Comparison of ENCODE assay signal across 11 mouse cellular contexts in the genomic region with DNA sequence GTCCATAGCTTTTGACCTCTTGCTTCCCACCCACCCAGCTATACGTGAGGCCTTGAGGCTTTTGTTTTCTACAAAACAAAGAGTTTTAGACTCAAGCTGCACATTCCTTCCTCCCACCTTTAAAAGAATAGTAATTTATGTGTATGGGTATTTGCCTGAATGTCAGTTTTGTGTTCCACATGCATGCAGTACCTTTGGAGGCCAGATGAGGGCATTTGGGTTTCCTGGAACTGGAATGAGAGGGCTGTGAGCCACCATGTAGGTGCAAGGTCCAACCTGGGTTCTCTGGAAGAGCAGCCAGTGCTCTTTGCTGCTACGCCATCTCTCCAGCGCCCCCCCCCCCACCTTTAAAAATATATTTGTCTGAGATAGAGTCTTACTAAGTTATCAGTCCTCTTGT. TPM values are rescaled to one million over a fixed set of nuclear protein-coding genes. Genes with fewer than 3 reads are reported as not detected.
DNase-seq lines count a peak whose midpoint lies in the region; ATAC-seq and TF ChIP-seq lines count a peak whose summit lies in the region.
"Had no signal": no experiment of that assay in that cellular context is flagged by ENCODE, and none has a peak within 500 bp of the region (broad histone marks: within the 10 kb centered on the region; RNA-seq: fewer than 3 reads in every experiment).

No protein-coding gene starts in this region.

- no peaks in the 10 kb centered on the region for H3K27me3 ChIP-seq in lung, embryonic 14.5 days (ENCODE audit: insufficient read depth, low read length)

- no peak overlapping the region for H3K4me2 ChIP-seq in lung, embryonic 14.5 days

- no peak overlapping the region for H3K4me3 ChIP-seq in gastrocnemius, adult 2 months
- no peak overlapping the region for H3K4me3 ChIP-seq in lung, embryonic 14.5 days (ENCODE audit: low read depth, low read length)
- H3K4me3 ChIP-seq in bone marrow, adult 2 months (replicated peaks; ENCODE audit: control insufficient read depth, low read depth, low read length), result no peak overlapping the region
- H3K4me3 ChIP-seq: erythroblast, embryonic 14.5 days; heart, embryonic 10.5 days had no signal

- no peak for TF ChIP-seq POLR2A in bone marrow, adult 2 months (IDR thresholded peaks at IDR 0.05; ENCODE audit: borderline replicate concordance, control insufficient read depth, low read depth, low read length)

- no peaks in the 10 kb centered on the region for H3K9me3 ChIP-seq in lung, embryonic 14.5 days (ENCODE audit: low read depth, low read length)
- H3K9me3 ChIP-seq: heart, embryonic 10.5 days had no signal

- TF ChIP-seq CTCF in gastrocnemius, adult 2 months (IDR thresholded peaks at IDR 0.05), result peak; percentile 37
- peak; percentile 64 for TF ChIP-seq CTCF in lung, embryonic 14.5 days (IDR thresholded peaks at IDR 0.05; ENCODE audit: low read depth)
- peak; percentile 27; the same call in 1 of the 2 replicates for TF ChIP-seq CTCF in bone marrow, adult 2 months (IDR thresholded peaks at IDR 0.05; ENCODE audit: control insufficient read depth, insufficient read depth, low read length)

- no peak for ATAC-seq in lung, embryonic 14.5 days (ENCODE audit: insufficient read depth)

- peaks cover 39% of the 10 kb centered on the region; the same call in 1 of the 2 replicates for H3K36me3 ChIP-seq in lung, embryonic 14.5 days (ENCODE audit: insufficient read depth)

- no peaks in the 10 kb centered on the region for H3K4me1 ChIP-seq in lung, embryonic 14.5 days (ENCODE audit: insufficient read depth)
- H3K4me1 ChIP-seq in bone marrow, adult 2 months (ENCODE audit: control insufficient read depth, insufficient read depth, low read length), result no peaks in the 10 kb centered on the region

- WGBS in lung, embryonic 14.5 days, result 81% methylated on average over 3 of the region's 3 CpGs
- WGBS in bone marrow, adult 2 months, result 89% methylated on average over 3 of the region's 3 CpGs

- DNase-seq in gastrocnemius, adult 2 months, result no peak
- DNase-seq in gastrocnemius, postnatal 14 days, result no peak
- peak; percentile 49 for DNase-seq in lung, embryonic 14.5 days
- DNase-seq in lung, adult 18-20 months, result no peak
- peak; percentile 25 for DNase-seq in thymus, postnatal 0 days (ENCODE audit: low spot score)
- no peak for DNase-seq in ovary, postnatal 10 days (ENCODE audit: low spot score)
- DNase-seq in adrenal gland, postnatal 10 days, result no peak
- DNase-seq: lung, postnatal 14 days had no signal

- intact Hi-C loops in gastrocnemius, adult 2 months (cut with DNase I), result no loop called here
- intact Hi-C loops in gastrocnemius, postnatal 14 days (cut with DNase I; ENCODE audit: low total_unique reads), result no loop called here

- no peak overlapping the region for H3K9ac ChIP-seq in lung, embryonic 14.5 days

- H3K27ac ChIP-seq in gastrocnemius, adult 2 months, result no peak overlapping the region
- no peak overlapping the region for H3K27ac ChIP-seq in lung, embryonic 14.5 days (ENCODE audit: low read depth)
- H3K27ac ChIP-seq in bone marrow, adult 2 months (ENCODE audit: control insufficient read depth, insufficient read depth, low read depth, low read length, poor library complexity), result no peak overlapping the region
- H3K27ac ChIP-seq: heart, embryonic 10.5 days had no signal

RNA-seq across cellular contexts. Expression of gene Tdp1, which starts 36.7 kb away (rescaled TPM):
- total RNA-seq in gastrocnemius, adult 2 months (2021), result 1 to 10 TPM; 3.6 to 6.6 TPM
- 1 to 10 TPM; 4.1 to 6.5 TPM for total RNA-seq in gastrocnemius, postnatal 14 days (2021)
- polyA plus RNA-seq in lung, embryonic 14.5 days (2014; fragmentation: Nextera tagmentation; extraction: Ambion mirVana), result 74.8 and 82.9 TPM in 2 replicates
- polyA plus RNA-seq in bone marrow, adult 2 months (2011; ENCODE audit: insufficient read depth, insufficient read length, low replicate concordance, missing spikeins), result 10.4 and 25.1 TPM in 2 replicates
- 49.9 and 55.7 TPM in 2 replicates for polyA plus RNA-seq in thymus, postnatal 0 days (2015; fragmentation: Nextera tagmentation; extraction: Ambion mirVana)
- total RNA-seq in adrenal gland, postnatal 10 days (2021), result 10 to 100 TPM; 11.9 to 19.9 TPM

RNA-seq across cellular contexts. Expression of gene Efcab11, which starts 36.8 kb away (rescaled TPM):
- total RNA-seq in gastrocnemius, adult 2 months (2021), result not detected
- total RNA-seq in gastrocnemius, postnatal 14 days (2021), result under 1 TPM; 0.66 to 0.74 TPM
- polyA plus RNA-seq in lung, embryonic 14.5 days (2014; fragmentation: Nextera tagmentation; extraction: Ambion mirVana), result 22.1 and 22.8 TPM in 2 replicates
- polyA plus RNA-seq in bone marrow, adult 2 months (2011; ENCODE audit: insufficient read depth, insufficient read length, low replicate concordance, missing spikeins), result 4.7 and 7.1 TPM in 2 replicates
- polyA plus RNA-seq in thymus, postnatal 0 days (2015; fragmentation: Nextera tagmentation; extraction: Ambion mirVana), result 9.6 and 10.0 TPM in 2 replicates
- 1 to 10 TPM; 1.4 to 2.1 TPM for total RNA-seq in adrenal gland, postnatal 10 days (2021)

RNA-seq across cellular contexts. Expression of gene Kcnk13, which starts 43.3 kb away (rescaled TPM):
- under 1 TPM; 0.08 to 0.13 TPM for total RNA-seq in gastrocnemius, adult 2 months (2021)
- 1 to 10 TPM in 1 of 2 experiments, under 1 TPM in 1; 0.95 to 1.1 TPM for total RNA-seq in gastrocnemius, postnatal 14 days (2021)
- 2.7 and 3.6 TPM in 2 replicates for polyA plus RNA-seq in lung, embryonic 14.5 days (2014; fragmentation: Nextera tagmentation; extraction: Ambion mirVana)
- 0.82 TPM in 1 of 2 replicates, not detected in the other for polyA plus RNA-seq in bone marrow, adult 2 months (2011; ENCODE audit: insufficient read depth, insufficient read length, low replicate concordance, missing spikeins)
- 0.35 and 0.62 TPM in 2 replicates for polyA plus RNA-seq in thymus, postnatal 0 days (2015; fragmentation: Nextera tagmentation; extraction: Ambion mirVana)
- total RNA-seq in adrenal gland, postnatal 10 days (2021), result 1 to 10 TPM in 1 of 2 experiments, under 1 TPM in 1; 0.78 to 1.3 TPM
- polyA plus RNA-seq: erythroblast, embryonic 14.5 days had no signal

Comparison
In these comparisons a context has a peak if more than half of its experiments do, and no peak if none do; other contexts are left out.
1. DNase-seq: peak in lung, embryonic 14.5 days (single experiment) and thymus, postnatal 0 days (single experiment); none in gastrocnemius, adult 2 months (single experiment), gastrocnemius, postnatal 14 days (single experiment), lung, adult 18-20 months (0 of 2), ovary, postnatal 10 days (single experiment) and adrenal gland, postnatal 10 days (single experiment).
2. Peak in every context shown above with its lines, with median percentiles within 50 percentile points of each other: CTCF ChIP-seq.